Mouse (Mus musculus): ENCODE results near the gene Adk. TPM values are rescaled to one million over a fixed set of nuclear protein-coding genes. Genes with fewer than 3 reads are reported as not detected.

Adk gene
- polyA plus RNA-seq, 1 experiment from 2014 or later = 50.0 TPM

GRCm38 (mm10) chr14:21047840-21048239 is 4.5 kb upstream of the Adk start:
- H3K9me3 ChIP-seq = no peaks in the 10 kb centered on the region
- no peaks in the 10 kb centered on the region for H3K27me3 ChIP-seq
- no peak overlapping the region for H3K4me3 ChIP-seq (replicated peaks)
- WGBS = 92% methylated on average over 2 of the region's 2 CpGs
- H3K4me1 ChIP-seq (replicated peaks) = peaks cover 7% of the 10 kb centered on the region
- peaks cover 12% of the 10 kb centered on the region; the same call in 1 of the 2 replicates for H3K36me3 ChIP-seq
- H3K27ac ChIP-seq = no peak overlapping the region
- H3K9ac ChIP-seq (replicated peaks) = no peak overlapping the region
- no peak for ATAC-seq
- H3K4me2 ChIP-seq (replicated peaks) = no peak overlapping the region

GRCm38 (mm10) chr14:21048879-21049278 is 3.5 kb upstream of the Adk start:
- peaks cover 12% of the 10 kb centered on the region for H3K4me1 ChIP-seq (replicated peaks)
- H3K27me3 ChIP-seq = no peaks in the 10 kb centered on the region
- H3K9ac ChIP-seq (replicated peaks) = no peak overlapping the region
- H3K4me3 ChIP-seq (replicated peaks) = no peak overlapping the region
- no peak overlapping the region for H3K4me2 ChIP-seq (replicated peaks)
- no peaks in the 10 kb centered on the region for H3K9me3 ChIP-seq
- no peak overlapping the region for H3K27ac ChIP-seq
- 0 out of 2 replicates have a peak, but pooled peaks cover 8% of the 10 kb centered on the region for H3K36me3 ChIP-seq
- ATAC-seq = no peak

- Histone ChIP-seq H3K27ac (no peak overlapping the region), H3K4me1 (replicated peaks) (peaks cover 12% of the 10 kb centered on the region), H3K4me3 (replicated peaks) (peak overlapping the region; percentile 81), H3K9ac (replicated peaks) (no peak overlapping the region), H3K36me3 (no peaks in the 10 kb centered on the region), H3K9me3 (no peaks in the 10 kb centered on the region), H3K27me3 (no peaks in the 10 kb centered on the region), H3K4me2 (replicated peaks) (peak overlapping the region; percentile 82)
- 71% methylated on average over 3 of the region's 3 CpGs for WGBS
- no peak for ATAC-seq
These were observed 1.6 kb upstream of the Adk start for GRCm38 (mm10) chr14:21050734-21051133.

GRCm38 (mm10) chr14:21051380-21052111 is 828 bp upstream of the Adk start:
- Histone ChIP-seq H3K4me2 (replicated peaks) (peak overlapping the region; percentile 82), H3K9me3 (no peaks in the 10 kb centered on the region), H3K27ac (peak overlapping the region; percentile 86), H3K9ac (replicated peaks) (peak overlapping the region; percentile 88), H3K4me3 (replicated peaks) (peak overlapping the region; percentile 81), H3K4me1 (replicated peaks) (peaks cover 12% of the 10 kb centered on the region), H3K27me3 (no peaks in the 10 kb centered on the region), H3K36me3 (no peaks in the 10 kb centered on the region)
- ATAC-seq = no peak; the same call in 1 of the 2 replicates
- 10% methylated on average over 28 of the region's 28 CpGs for WGBS

DNA sequence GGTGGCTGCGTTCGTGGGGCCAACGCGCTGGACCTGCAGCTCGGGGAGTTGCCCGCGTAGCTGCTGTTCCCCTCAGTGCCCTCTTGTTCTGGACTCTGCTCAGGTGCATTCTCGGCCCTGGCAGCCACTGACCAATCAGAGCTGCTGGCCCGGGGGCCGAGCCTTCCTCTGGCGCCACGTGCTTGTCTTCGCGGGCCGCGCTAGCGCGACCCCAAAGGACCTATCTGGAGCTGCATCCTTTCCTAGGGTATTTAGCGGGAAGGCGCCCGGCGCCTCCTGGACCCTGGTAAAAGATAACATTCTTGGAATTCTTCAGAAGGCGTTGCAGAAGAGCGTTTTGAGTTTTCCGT is 382 bp downstream of the Adk start:
- Histone ChIP-seq H3K4me1 (replicated peaks) (peaks cover 12% of the 10 kb centered on the region), H3K27ac (peak overlapping the region; percentile 86), H3K36me3 (no peaks in the 10 kb centered on the region), H3K4me3 (replicated peaks) (peak overlapping the region; percentile 81), H3K9ac (replicated peaks) (peak overlapping the region; percentile 88), H3K27me3 (no peaks in the 10 kb centered on the region), H3K4me2 (replicated peaks) (peak overlapping the region; percentile 82), H3K9me3 (no peaks in the 10 kb centered on the region)
- ATAC-seq = peak; percentile 82; the same call in 1 of the 2 replicates
- WGBS = under 1% methylated on average over 25 of the region's 25 CpGs

DNA sequence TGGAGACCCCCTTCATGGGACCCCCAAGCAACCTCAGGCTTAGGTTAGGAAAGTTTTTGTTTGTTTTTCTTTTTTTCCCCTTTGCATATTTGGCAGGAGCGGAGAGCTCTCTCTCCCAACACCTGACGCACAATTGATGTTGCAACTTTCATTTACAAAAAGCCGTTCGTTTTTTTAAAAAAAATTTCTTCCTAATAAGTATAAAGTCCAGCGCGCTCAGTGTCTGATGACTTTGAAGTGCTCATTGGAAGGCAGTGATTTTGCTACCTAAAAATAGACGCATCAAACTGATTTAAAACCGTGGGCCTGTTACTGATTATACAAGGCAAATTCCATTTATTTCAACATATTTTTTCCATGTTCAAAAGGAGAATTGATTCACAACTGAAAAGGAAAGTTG is 777 bp downstream of the Adk start:
- WGBS = 14% methylated on average over 8 of the region's 8 CpGs

DNA sequence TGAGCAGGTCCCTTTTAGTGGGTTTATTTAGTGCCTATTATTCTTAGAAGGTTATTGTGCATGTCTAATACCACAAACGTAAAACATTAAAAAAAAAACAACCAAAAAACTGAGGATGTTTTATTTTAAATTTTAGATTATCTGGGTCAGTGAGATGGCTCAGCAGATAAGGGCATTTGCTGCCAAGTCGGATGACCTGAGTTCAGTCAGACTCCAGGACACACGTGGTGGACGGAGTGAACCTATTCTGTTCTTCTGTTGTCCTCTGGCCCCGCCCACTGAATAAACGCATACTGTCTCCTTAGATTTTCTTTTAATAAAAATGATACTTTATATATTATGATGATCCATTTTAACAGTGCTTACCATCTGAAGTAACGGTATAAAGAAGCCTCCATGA is 1.2 kb downstream of the Adk start:
- WGBS = 49% methylated on average over 7 of the region's 7 CpGs
- Histone ChIP-seq H3K4me3 (replicated peaks) (no peak overlapping the region), H3K4me1 (replicated peaks) (peaks cover 12% of the 10 kb centered on the region), H3K27ac (no peak overlapping the region), H3K27me3 (no peaks in the 10 kb centered on the region), H3K9ac (replicated peaks) (no peak overlapping the region), H3K36me3 (no peaks in the 10 kb centered on the region), H3K4me2 (replicated peaks) (peak overlapping the region; percentile 82), H3K9me3 (no peaks in the 10 kb centered on the region)
- ATAC-seq = no peak

More for the DNA sequence above, 777 bp downstream of the Adk start:
- Histone ChIP-seq H3K4me2 (replicated peaks) (peak overlapping the region; percentile 82), H3K4me1 (replicated peaks) (peaks cover 12% of the 10 kb centered on the region), H3K36me3 (no peaks in the 10 kb centered on the region), H3K27me3 (no peaks in the 10 kb centered on the region), H3K9ac (replicated peaks) (peak overlapping the region; percentile 88; the same call in 1 of the 2 replicates), H3K9me3 (no peaks in the 10 kb centered on the region), H3K27ac (no peak overlapping the region), H3K4me3 (replicated peaks) (peak overlapping the region; percentile 81)
- no peak for ATAC-seq

- Histone ChIP-seq H3K9me3 (no peaks in the 10 kb centered on the region), H3K4me2 (replicated peaks) (no peak overlapping the region), H3K4me1 (replicated peaks) (no peaks in the 10 kb centered on the region), H3K9ac (replicated peaks) (no peak overlapping the region), H3K27ac (no peak overlapping the region), H3K4me3 (replicated peaks) (no peak overlapping the region), H3K27me3 (no peaks in the 10 kb centered on the region), H3K36me3 (no peaks in the 10 kb centered on the region)
- 95% methylated on average over 2 of the region's 2 CpGs for WGBS
- no peak for ATAC-seq
These were observed 6.6 kb downstream of the Adk start for GRCm38 (mm10) chr14:21058972-21059371.

- H3K9me3 ChIP-seq = no peaks in the 10 kb centered on the region
- no peak overlapping the region for H3K27ac ChIP-seq
- no peak overlapping the region for H3K9ac ChIP-seq (replicated peaks)
- 72% methylated on average over 5 of the region's 5 CpGs for whole genome bisulfite sequencing
- no peak overlapping the region for H3K4me3 ChIP-seq (replicated peaks)
- H3K4me2 ChIP-seq (replicated peaks) = no peak overlapping the region
- H3K4me1 ChIP-seq (replicated peaks) = no peaks in the 10 kb centered on the region
- no peaks in the 10 kb centered on the region for H3K36me3 ChIP-seq
- ATAC-seq = no peak
- H3K27me3 ChIP-seq = no peaks in the 10 kb centered on the region
These were observed 10.6 kb downstream of the Adk start for GRCm38 (mm10) chr14:21062766-21063513.

DNA sequence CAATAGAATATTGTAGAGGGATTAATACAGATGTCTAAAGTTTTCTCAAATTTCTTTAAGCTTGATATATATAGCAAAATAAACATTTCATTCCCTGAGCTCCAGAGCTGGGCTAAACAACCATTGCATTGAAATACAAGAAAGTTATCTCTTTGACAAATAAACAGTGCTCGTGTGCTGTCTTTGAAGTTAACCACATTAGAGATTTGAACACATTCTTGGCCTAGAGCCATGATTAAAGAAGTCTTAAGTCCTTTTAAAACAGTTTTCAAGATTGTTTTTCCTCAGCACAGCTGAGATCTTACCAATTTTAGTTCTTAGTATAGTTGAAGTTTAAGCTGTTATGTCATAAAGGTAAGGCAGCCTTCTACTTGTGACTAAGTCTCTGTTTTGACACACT is 11.9 kb downstream of the Adk start:
- H3K9me3 ChIP-seq = no peaks in the 10 kb centered on the region
- no peaks in the 10 kb centered on the region for H3K27me3 ChIP-seq
- H3K4me3 ChIP-seq (replicated peaks) = no peak overlapping the region
- H3K4me1 ChIP-seq (replicated peaks) = no peaks in the 10 kb centered on the region
- no peak overlapping the region for H3K9ac ChIP-seq (replicated peaks)
- H3K27ac ChIP-seq = no peak overlapping the region
- H3K36me3 ChIP-seq = no peaks in the 10 kb centered on the region
- H3K4me2 ChIP-seq (replicated peaks) = no peak overlapping the region
- 61% methylated on average over 1 of the region's 1 CpGs for WGBS
- ATAC-seq = no peak

GRCm38 (mm10) chr14:21065490-21066162 is 13.3 kb downstream of the Adk start:
- no peak overlapping the region for H3K27ac ChIP-seq
- H3K4me2 ChIP-seq (replicated peaks) = no peak overlapping the region
- 86% methylated on average over 8 of the region's 8 CpGs for WGBS
- no peaks in the 10 kb centered on the region for H3K27me3 ChIP-seq
- H3K4me3 ChIP-seq (replicated peaks) = no peak overlapping the region
- H3K4me1 ChIP-seq (replicated peaks) = no peaks in the 10 kb centered on the region
- H3K9me3 ChIP-seq = no peaks in the 10 kb centered on the region
- no peaks in the 10 kb centered on the region for H3K36me3 ChIP-seq
- no peak for ATAC-seq
- no peak overlapping the region for H3K9ac ChIP-seq (replicated peaks)

- Histone ChIP-seq H3K9me3 (no peaks in the 10 kb centered on the region), H3K27ac (no peak overlapping the region), H3K4me2 (replicated peaks) (no peak overlapping the region), H3K27me3 (no peaks in the 10 kb centered on the region), H3K4me1 (replicated peaks) (no peaks in the 10 kb centered on the region), H3K36me3 (no peaks in the 10 kb centered on the region), H3K4me3 (replicated peaks) (no peak overlapping the region), H3K9ac (replicated peaks) (no peak overlapping the region)
- 90% methylated on average over 5 of the region's 5 CpGs for WGBS
- ATAC-seq = no peak
These were observed 17.2 kb downstream of the Adk start for GRCm38 (mm10) chr14:21069594-21069993.
